Mouse (Mus musculus): Measurements from ENCODE around the gene Kif27.

DNA sequence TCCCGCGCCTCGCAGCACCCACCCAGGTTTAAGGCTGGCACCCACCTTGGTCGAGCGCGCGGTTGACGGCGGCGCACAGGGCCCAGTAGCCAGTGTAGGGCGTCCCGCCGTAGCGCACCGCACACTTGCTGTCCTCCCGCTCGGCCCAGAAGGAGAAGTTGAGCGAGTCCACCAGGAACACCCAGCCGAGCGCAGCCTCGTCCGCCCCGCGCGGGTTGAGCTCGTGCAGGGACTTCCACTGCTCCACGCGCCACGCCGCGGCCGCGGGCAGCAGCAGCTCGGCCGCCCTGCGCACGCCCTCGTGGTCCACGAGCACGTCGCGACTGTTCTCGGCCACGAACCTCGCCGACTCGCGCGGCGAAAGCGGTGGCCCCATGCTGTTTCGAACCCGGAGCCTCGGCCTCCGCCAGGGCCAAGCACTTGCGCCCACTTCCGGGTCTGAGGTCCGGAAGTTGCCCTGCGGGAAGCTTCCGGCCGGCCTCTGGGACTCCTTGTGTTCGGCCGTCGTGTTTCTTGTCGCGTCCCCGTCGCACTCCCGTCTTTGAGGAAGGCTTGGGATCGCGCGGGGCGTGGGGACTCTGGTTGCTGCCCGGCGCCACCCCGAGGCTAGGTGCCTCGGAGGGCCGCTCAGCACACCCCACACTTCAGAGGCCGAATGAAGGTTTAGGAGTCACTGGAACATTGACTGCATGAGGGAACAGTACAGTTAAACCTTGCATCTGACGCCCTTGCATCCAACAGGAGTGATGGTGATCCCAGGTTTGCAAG, 26.0 kb upstream of the Kif27 start, which contains the start of gene 2210016F16Rik:
- 0 out of 2 replicates have a peak, but pooled peaks have one; percentile 17 for TF ChIP-seq POLR2A (IDR thresholded peaks at IDR 0.05; ENCODE audit: extremely low read depth, insufficient read depth, low read length)
- no peak for TF ChIP-seq CTCF (IDR thresholded peaks at IDR 0.05; ENCODE audit: low read depth, low read length)
